Mouse (Mus musculus): Measurements from ENCODE around the gene Mllt10.

DNA sequence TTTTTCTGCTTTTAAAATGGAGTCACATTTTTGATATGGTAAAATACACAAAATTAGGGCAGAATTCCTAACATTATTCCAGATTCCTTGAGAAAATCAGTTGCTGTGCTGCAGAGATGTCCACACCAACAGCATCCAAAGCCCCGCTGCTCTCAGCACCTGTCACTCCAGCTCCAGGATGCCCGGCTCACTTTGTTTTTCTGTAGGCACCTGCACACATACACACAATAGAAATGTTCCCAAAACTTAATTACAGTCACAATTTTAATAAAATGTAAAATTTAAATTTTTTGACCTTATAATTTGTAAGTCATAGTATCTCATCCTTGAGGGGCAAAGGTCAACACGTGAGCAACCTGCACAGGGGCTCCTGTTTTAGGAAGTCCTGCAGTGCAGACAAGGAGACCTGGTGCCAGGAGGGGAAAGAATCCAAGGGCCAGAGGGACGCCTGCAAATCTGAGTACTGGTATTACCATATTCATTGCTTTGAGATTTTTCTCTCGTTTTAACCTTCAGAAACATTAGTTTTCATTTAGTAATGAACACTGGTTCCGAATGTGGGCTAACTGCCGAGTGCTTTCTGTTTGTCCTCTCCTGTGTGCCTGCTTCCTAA lies 154.3 kb downstream of the Mllt10 start:
- TF ChIP-seq EP300 (IDR thresholded peaks at IDR 0.05; ENCODE audit: insufficient read depth, low read depth, low read length) = no peak
- TF ChIP-seq CTCF (IDR thresholded peaks at IDR 0.05) = no peak
